Mouse (Mus musculus): ENCODE measurements around the gene Zp2. TPM values are rescaled to one million over a fixed set of nuclear protein-coding genes. Genes with fewer than 3 reads are reported as not detected.

The Zp2 gene
- polyA plus RNA-seq, 1 experiment from 2014 or later: not detected

GRCm38 (mm10) chr7:120124844-120125243 is 20.2 kb downstream of the Zp2 start:
- Histone ChIP-seq H3K9ac (ENCODE audit: low read length) (no peak overlapping the region), H3K4me3 (ENCODE audit: low read depth, low read length) (no peak overlapping the region), H3K4me2 (ENCODE audit: low read depth, severe bottlenecking) (no peak overlapping the region), H3K27ac (replicated peaks; ENCODE audit: low read depth, low read length) (no peak overlapping the region; the same call in 1 of the 2 replicates), H3K36me3 (ENCODE audit: control insufficient read depth, insufficient read depth, low read length) (no peaks in the 10 kb centered on the region), H3K9me3 (ENCODE audit: control insufficient read depth, low read length) (no peaks in the 10 kb centered on the region), H3K27me3 (ENCODE audit: control insufficient read depth, insufficient read depth, low read length) (no peaks in the 10 kb centered on the region), H3K4me1 (ENCODE audit: control insufficient read depth, insufficient read depth, low read length) (peaks cover 25% of the 10 kb centered on the region)
- ATAC-seq (ENCODE audit: insufficient number of reproducible peaks, low FRiP score, low TSS enrichment, low read depth) (peak; percentile 74), DNase-seq (ENCODE audit: low spot score) (peak; percentile 82)
- WGBS: 1% methylated on average over 3 of the region's 3 CpGs

GRCm38 (mm10) chr7:120123776-120124175 is 21.3 kb downstream of the Zp2 start:
- Histone ChIP-seq H3K27ac (replicated peaks; ENCODE audit: low read depth, low read length) (no peak overlapping the region), H3K4me3 (ENCODE audit: low read depth, low read length) (no peak overlapping the region), H3K27me3 (ENCODE audit: control insufficient read depth, insufficient read depth, low read length) (no peaks in the 10 kb centered on the region), H3K4me2 (ENCODE audit: low read depth, severe bottlenecking) (no peak overlapping the region), H3K9me3 (ENCODE audit: control insufficient read depth, low read length) (no peaks in the 10 kb centered on the region), H3K9ac (ENCODE audit: low read length) (no peak overlapping the region), H3K4me1 (ENCODE audit: control insufficient read depth, insufficient read depth, low read length) (peaks cover 25% of the 10 kb centered on the region), H3K36me3 (ENCODE audit: control insufficient read depth, insufficient read depth, low read length) (no peaks in the 10 kb centered on the region)
- DNase-seq (ENCODE audit: low spot score): no peak
- WGBS: 88% methylated on average over 4 of the region's 4 CpGs
- no peak for ATAC-seq (ENCODE audit: insufficient number of reproducible peaks, low FRiP score, low TSS enrichment, low read depth)

DNA sequence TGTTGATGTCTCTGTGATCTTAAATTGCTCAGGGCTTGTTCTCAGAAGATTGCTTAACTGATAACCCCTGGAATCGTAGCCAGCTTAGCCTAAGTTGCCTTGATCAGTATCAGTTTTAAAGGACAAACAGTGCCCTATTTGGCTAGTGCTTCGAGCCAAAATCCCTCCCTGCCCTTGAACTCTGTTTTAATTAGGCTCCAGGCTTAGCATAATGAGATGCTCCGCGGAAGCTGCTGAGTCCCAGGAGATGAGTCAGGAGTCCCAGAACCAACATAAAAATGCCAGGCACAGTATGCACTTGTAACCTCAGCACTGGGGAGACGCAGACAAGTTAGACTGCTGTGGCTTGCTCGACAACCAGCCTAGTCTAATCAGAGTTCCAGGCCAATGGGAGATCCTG is 27.6 kb downstream of the Zp2 start:
- Histone ChIP-seq H3K27ac (replicated peaks; ENCODE audit: low read depth, low read length) (no peak overlapping the region), H3K27me3 (ENCODE audit: control insufficient read depth, insufficient read depth, low read length) (no peaks in the 10 kb centered on the region), H3K9ac (ENCODE audit: low read length) (no peak overlapping the region), H3K4me2 (ENCODE audit: low read depth, severe bottlenecking) (no peak overlapping the region), H3K9me3 (ENCODE audit: control insufficient read depth, low read length) (no peaks in the 10 kb centered on the region), H3K4me1 (ENCODE audit: control insufficient read depth, insufficient read depth, low read length) (no peaks in the 10 kb centered on the region), H3K36me3 (ENCODE audit: control insufficient read depth, insufficient read depth, low read length) (no peaks in the 10 kb centered on the region), H3K4me3 (ENCODE audit: low read depth, low read length) (no peak overlapping the region)
- ATAC-seq (ENCODE audit: insufficient number of reproducible peaks, low FRiP score, low TSS enrichment, low read depth): no peak
- DNase-seq (ENCODE audit: low spot score): no peak
- WGBS: 27% methylated on average over 6 of the region's 6 CpGs

- no peak for ATAC-seq (ENCODE audit: insufficient number of reproducible peaks, low FRiP score, low TSS enrichment, low read depth)
- Histone ChIP-seq H3K4me3 (ENCODE audit: low read depth, low read length) (no peak overlapping the region), H3K4me2 (ENCODE audit: low read depth, severe bottlenecking) (no peak overlapping the region), H3K9ac (ENCODE audit: low read length) (no peak overlapping the region), H3K9me3 (ENCODE audit: control insufficient read depth, low read length) (no peaks in the 10 kb centered on the region), H3K4me1 (ENCODE audit: control insufficient read depth, insufficient read depth, low read length) (no peaks in the 10 kb centered on the region), H3K27ac (replicated peaks; ENCODE audit: low read depth, low read length) (no peak overlapping the region), H3K27me3 (ENCODE audit: control insufficient read depth, insufficient read depth, low read length) (no peaks in the 10 kb centered on the region), H3K36me3 (ENCODE audit: control insufficient read depth, insufficient read depth, low read length) (no peaks in the 10 kb centered on the region)
- no peak for DNase-seq (ENCODE audit: low spot score)
- 89% methylated on average over 5 of the region's 5 CpGs for WGBS
Measured at GRCm38 (mm10) chr7:120116976-120117375, 28.1 kb downstream of the Zp2 start.

DNA sequence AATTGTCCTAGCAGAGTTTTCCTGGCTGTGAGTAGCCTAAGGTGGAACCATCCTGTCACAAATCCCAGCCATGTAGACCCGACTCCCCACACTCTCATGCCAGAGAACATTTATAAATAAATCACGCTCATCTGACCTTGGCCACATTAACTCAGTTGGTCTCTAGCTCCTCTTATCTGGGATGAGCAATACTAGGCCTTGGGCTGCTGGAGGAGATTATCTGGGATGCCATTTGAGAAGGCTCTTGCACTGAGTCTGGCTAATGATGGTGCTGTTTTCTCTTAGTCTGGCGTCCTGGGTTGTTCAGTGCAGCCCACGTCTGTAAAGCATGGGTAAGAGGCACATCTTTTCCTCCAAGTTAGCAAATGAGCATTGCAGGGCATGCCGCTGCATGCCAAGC is 35.4 kb downstream of the Zp2 start:
- DNase-seq (ENCODE audit: low spot score) (no peak), ATAC-seq (ENCODE audit: insufficient number of reproducible peaks, low FRiP score, low TSS enrichment, low read depth) (no peak)
- Histone ChIP-seq H3K36me3 (ENCODE audit: control insufficient read depth, insufficient read depth, low read length) (no peaks in the 10 kb centered on the region), H3K27ac (replicated peaks; ENCODE audit: low read depth, low read length) (no peak overlapping the region), H3K27me3 (ENCODE audit: control insufficient read depth, insufficient read depth, low read length) (no peaks in the 10 kb centered on the region), H3K4me3 (ENCODE audit: low read depth, low read length) (no peak overlapping the region), H3K9me3 (ENCODE audit: control insufficient read depth, low read length) (no peaks in the 10 kb centered on the region), H3K4me1 (ENCODE audit: control insufficient read depth, insufficient read depth, low read length) (no peaks in the 10 kb centered on the region), H3K9ac (ENCODE audit: low read length) (no peak overlapping the region), H3K4me2 (ENCODE audit: low read depth, severe bottlenecking) (no peak overlapping the region)
- WGBS: 77% methylated on average over 5 of the region's 5 CpGs

- Histone ChIP-seq H3K27ac (replicated peaks; ENCODE audit: low read depth, low read length) (no peak overlapping the region), H3K4me2 (ENCODE audit: low read depth, severe bottlenecking) (no peak overlapping the region), H3K9me3 (ENCODE audit: control insufficient read depth, low read length) (no peaks in the 10 kb centered on the region), H3K9ac (ENCODE audit: low read length) (no peak overlapping the region), H3K36me3 (ENCODE audit: control insufficient read depth, insufficient read depth, low read length) (no peaks in the 10 kb centered on the region), H3K27me3 (ENCODE audit: control insufficient read depth, insufficient read depth, low read length) (no peaks in the 10 kb centered on the region), H3K4me1 (ENCODE audit: control insufficient read depth, insufficient read depth, low read length) (no peaks in the 10 kb centered on the region), H3K4me3 (ENCODE audit: low read depth, low read length) (no peak overlapping the region)
- ATAC-seq (ENCODE audit: insufficient number of reproducible peaks, low FRiP score, low TSS enrichment, low read depth): no peak
- no peak for DNase-seq (ENCODE audit: low spot score)
- 74% methylated on average over 2 of the region's 2 CpGs for WGBS
Measured at GRCm38 (mm10) chr7:120106356-120106755, 38.7 kb downstream of the Zp2 start.

DNA sequence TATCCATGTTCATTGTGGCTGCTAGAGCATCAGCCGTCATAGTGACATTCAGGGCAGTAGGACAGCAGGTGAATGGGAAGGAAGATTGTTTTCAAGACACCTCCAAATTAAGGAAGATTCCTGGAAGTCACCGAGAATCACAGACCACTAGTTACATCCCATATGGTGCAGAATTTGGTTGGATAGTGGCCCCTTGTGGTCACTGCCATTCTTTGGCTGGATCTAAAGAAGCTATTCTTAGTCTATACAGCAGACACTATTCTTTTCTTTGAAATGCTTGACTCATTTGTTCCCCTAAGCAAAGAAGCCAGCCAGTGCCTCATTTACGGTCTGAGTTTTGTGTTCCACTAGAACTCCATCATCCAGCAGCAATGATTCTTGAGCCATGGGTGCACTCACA is 40.1 kb downstream of the Zp2 start:
- Histone ChIP-seq H3K27me3 (ENCODE audit: control insufficient read depth, insufficient read depth, low read length) (no peaks in the 10 kb centered on the region), H3K27ac (replicated peaks; ENCODE audit: low read depth, low read length) (no peak overlapping the region), H3K4me1 (ENCODE audit: control insufficient read depth, insufficient read depth, low read length) (no peaks in the 10 kb centered on the region), H3K36me3 (ENCODE audit: control insufficient read depth, insufficient read depth, low read length) (no peaks in the 10 kb centered on the region), H3K4me3 (ENCODE audit: low read depth, low read length) (no peak overlapping the region), H3K4me2 (ENCODE audit: low read depth, severe bottlenecking) (no peak overlapping the region), H3K9me3 (ENCODE audit: control insufficient read depth, low read length) (no peaks in the 10 kb centered on the region), H3K9ac (ENCODE audit: low read length) (no peak overlapping the region)
- ATAC-seq (ENCODE audit: insufficient number of reproducible peaks, low FRiP score, low TSS enrichment, low read depth): no peak
- DNase-seq (ENCODE audit: low spot score): no peak
- 82% methylated on average over 3 of the region's 3 CpGs for WGBS

GRCm38 (mm10) chr7:120103019-120103567 is 42.0 kb downstream of the Zp2 start:
- H3K27ac ChIP-seq (replicated peaks; ENCODE audit: low read depth, low read length): no peak overlapping the region
- under 1% methylated on average over 25 of the region's 25 CpGs for WGBS
- H3K27me3 ChIP-seq (ENCODE audit: control insufficient read depth, insufficient read depth, low read length): no peaks in the 10 kb centered on the region
- DNase-seq (ENCODE audit: low spot score): peak; percentile 51
- H3K9ac ChIP-seq (ENCODE audit: low read length): peak overlapping the region; percentile 65
- H3K4me3 ChIP-seq (ENCODE audit: low read depth, low read length): peak overlapping the region; percentile 57
- H3K4me2 ChIP-seq (ENCODE audit: low read depth, severe bottlenecking): peak overlapping the region; percentile 69
- peak; percentile 40; the same call in 1 of the 2 replicates for ATAC-seq (ENCODE audit: insufficient number of reproducible peaks, low FRiP score, low TSS enrichment, low read depth)
- no peaks in the 10 kb centered on the region for H3K4me1 ChIP-seq (ENCODE audit: control insufficient read depth, insufficient read depth, low read length)
- H3K36me3 ChIP-seq (ENCODE audit: control insufficient read depth, insufficient read depth, low read length): no peaks in the 10 kb centered on the region
- H3K9me3 ChIP-seq (ENCODE audit: control insufficient read depth, low read length): no peaks in the 10 kb centered on the region

All from limb, embryonic 11.5 days (tissue).